Mouse (Mus musculus): ENCODE results near the gene Rbm6. TPM values are rescaled to one million over a fixed set of nuclear protein-coding genes. Genes with fewer than 3 reads are reported as not detected.

The Rbm6 gene
- total and polyA plus RNA-seq, 3 experiments: 55.7 to 521 (median 55.8) TPM

DNA sequence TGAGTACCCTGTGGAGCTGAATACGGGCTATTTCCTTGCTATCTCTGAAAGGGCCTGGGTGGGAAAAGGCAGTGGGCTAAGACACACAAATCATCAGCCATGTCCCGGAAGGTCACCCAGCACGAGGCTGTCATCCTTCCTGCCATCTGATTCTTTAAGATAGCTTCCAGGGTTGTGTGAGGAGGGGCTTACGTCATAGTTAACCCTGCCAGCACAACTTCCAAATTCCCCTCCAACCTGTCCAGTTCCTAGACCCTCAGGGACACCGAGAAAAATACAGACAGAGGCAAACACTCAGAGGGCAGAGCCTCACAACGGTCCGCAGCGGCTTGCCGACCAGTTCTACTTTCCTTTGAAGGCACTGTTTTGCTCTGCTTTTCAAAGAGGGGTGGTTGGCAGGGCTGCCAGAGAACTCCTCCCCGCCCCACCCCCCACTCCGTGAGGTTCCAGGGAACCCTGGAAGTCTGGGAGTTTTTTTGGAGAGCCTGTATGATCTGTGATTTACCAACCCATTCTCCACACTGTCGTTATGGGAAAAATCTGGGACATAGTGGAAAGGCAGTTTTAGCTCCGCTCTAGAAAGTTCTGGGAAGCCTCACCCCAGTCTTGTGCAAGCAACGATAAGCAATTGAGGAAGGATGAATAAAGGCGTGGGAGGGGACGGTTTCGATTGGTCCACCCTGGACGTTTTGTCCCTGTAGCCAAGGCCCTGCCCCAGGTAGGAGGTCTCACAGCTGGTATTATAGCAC lies 35.5 kb upstream of the Rbm6 start:
- Histone ChIP-seq H3K27ac (ENCODE audit: control insufficient read depth, low read depth, low read length) (peak overlapping the region; percentile 95), H3K79me2 (ENCODE audit: control insufficient read depth, insufficient read depth, low read length, poor library complexity) (no peaks in the 10 kb centered on the region; the same call in 1 of the 2 replicates), H3K36me3 (ENCODE audit: control insufficient read depth in 1 of 2, insufficient read depth in 2 of 2, low read length in 2 of 2) (peaks cover 0 to 29% of the 10 kb centered on the region in 2 experiments; a peak in 2 of 4 replicates), H3K4me1 (ENCODE audit: control insufficient read depth in 1 of 2, insufficient read depth in 2 of 2, low read length in 2 of 2) (peaks cover 5 to 38% of the 10 kb centered on the region in 2 experiments), H3K27me3 (ENCODE audit: control insufficient read depth in 1 of 2, insufficient read depth in 2 of 2, low read length in 2 of 2) (no peaks in the 10 kb centered on the region), H3K9ac (ENCODE audit: control insufficient read depth, low read depth, low read length, poor library complexity, severe bottlenecking) (peak overlapping the region; percentile 66), H3K9me3 (replicated peaks; ENCODE audit: insufficient read depth, low read length) (no peaks in the 10 kb centered on the region), H3K4me3 (ENCODE audit: control insufficient read depth in 1 of 2, insufficient read depth in 1 of 2, low read depth in 2 of 2, low read length in 2 of 2) (peak overlapping the region; percentile 52 to 53)
- TF ChIP-seq POLR2A (IDR thresholded peaks at IDR 0.05; ENCODE audit: control insufficient read depth in 1 of 2, insufficient read depth in 1 of 2, low read depth in 1 of 2, low read length in 2 of 2, poor library complexity in 1 of 2) (peak; percentile 32 to 61; a peak in 2 of 4 replicates), CHD2 (IDR thresholded peaks at IDR 0.05; ENCODE audit: low read length) (peak; percentile 31; the same call in 1 of the 2 replicates), GATA1 (IDR thresholded peaks at IDR 0.05; ENCODE audit: low read depth, low read length) (peak; percentile 76), ZNF384 (IDR thresholded peaks at IDR 0.05; ENCODE audit: low read depth, low read length) (no peak), ETS1 (IDR thresholded peaks at IDR 0.05; ENCODE audit: low read depth, low read length) (peak; percentile 91), MYC (IDR thresholded peaks at IDR 0.05; ENCODE audit: low read depth, low read length) (0 out of 2 replicates have a peak, but pooled peaks have one; percentile 33), MAX (IDR thresholded peaks at IDR 0.05; ENCODE audit: low read length) (peak; percentile 88), SMC3 (IDR thresholded peaks at IDR 0.05; ENCODE audit: low read depth, low read length) (peak; percentile 3; the same call in 1 of the 2 replicates), RCOR1 (IDR thresholded peaks at IDR 0.05; ENCODE audit: low read depth, low read length) (peak; percentile 83), SIN3A (IDR thresholded peaks at IDR 0.05; ENCODE audit: low read length) (peak; percentile 83), POLR2AphosphoS2 (IDR thresholded peaks at IDR 0.05; ENCODE audit: low read length) (peak; percentile 74; the same call in 1 of the 2 replicates), TAL1 (IDR thresholded peaks at IDR 0.05; ENCODE audit: low read length) (peak; percentile 52), USF2 (IDR thresholded peaks at IDR 0.05; ENCODE audit: borderline replicate concordance in 1 of 2, insufficient read depth in 1 of 2, low read depth in 1 of 2, low read length in 2 of 2) (no peak), MYB (IDR thresholded peaks at IDR 0.05; ENCODE audit: low read depth, low read length) (0 out of 2 replicates have a peak, but pooled peaks have one; percentile 10), NRF1 (IDR thresholded peaks at IDR 0.05; ENCODE audit: insufficient read depth, low read depth, low read length, poor library complexity, severe bottlenecking) (no peak), KAT2A (conservative IDR thresholded peaks at IDR 0.05; ENCODE audit: low read depth, low read length) (peak; percentile 47), MXI1 (IDR thresholded peaks at IDR 0.05; ENCODE audit: low read depth, low read length) (no peak; the same call in none of the 2 replicates), MAZ (IDR thresholded peaks at IDR 0.05; ENCODE audit: low read depth, low read length) (peak; percentile 78), CHD1 (IDR thresholded peaks at IDR 0.05; ENCODE audit: low read depth, low read length) (0 out of 2 replicates have a peak, but pooled peaks have one; percentile 53), EP300 (IDR thresholded peaks at IDR 0.05; ENCODE audit: low read depth in 1 of 2, low read length in 2 of 2) (peak; percentile 69 to 78), UBTF (IDR thresholded peaks at IDR 0.05; ENCODE audit: borderline replicate concordance, insufficient read depth, low read depth, low read length) (no peak), TCF12 (IDR thresholded peaks at IDR 0.05; ENCODE audit: low read depth, low read length) (peak; percentile 66), USF1 (IDR thresholded peaks at IDR 0.05; ENCODE audit: low read depth, low read length) (0 out of 2 replicates have a peak, but pooled peaks have one; percentile 19), TBP (IDR thresholded peaks at IDR 0.05; ENCODE audit: low read depth, low read length) (peak; percentile 74), ZMIZ1 (IDR thresholded peaks at IDR 0.05; ENCODE audit: low read depth, low read length) (no peak), HCFC1 (IDR thresholded peaks at IDR 0.05; ENCODE audit: low read depth, low read length) (0 out of 2 replicates have a peak, but pooled peaks have one; percentile 42), MAFK (IDR thresholded peaks at IDR 0.05; ENCODE audit: borderline replicate concordance, low read depth, low read length) (no peak), POLR2AphosphoS5 (IDR thresholded peaks at IDR 0.05; ENCODE audit: borderline replicate concordance, low read depth, low read length) (no peak), BHLHE40 (IDR thresholded peaks at IDR 0.05; ENCODE audit: borderline replicate concordance, low read depth, low read length) (peak; percentile 69; the same call in 1 of the 2 replicates)
- DNase-seq (ENCODE audit: low read depth, low spot score): peak; percentile 92

All from MEL (cell line).